Mouse (Mus musculus) embryonic facial prominence, embryonic 11.5 days (tissue): ENCODE results near the gene Barx1. TPM values are rescaled to one million over a fixed set of nuclear protein-coding genes. Genes with fewer than 3 reads are reported as not detected.

ENCODE experiments used
- ATAC-seq: fragments of 200-750 bp; cut with Nextera tagmentation; replicated peaks from 2 replicates; pipeline ENCODE4 v1.8.0; 2017; ENCODE audit warnings: low read depth; ENCODE audit not compliant: insufficient number of reproducible peaks, low FRiP score, low TSS enrichment
- DNase-seq: peaks from one replicate; pipeline ENCODE4 v3.0.0-alpha.2; 2015; ENCODE audit warnings: low spot score
- H3K27ac ChIP-seq: fragments of 300-500 bp; sonication (generic); replicated peaks from 2 replicates; pipeline ENCODE4 v1.5.1; 2014; ENCODE audit warnings: mild to moderate bottlenecking, low read depth, low read length, control low read depth
- H3K27me3 ChIP-seq: fragments of 300-500 bp; sonication (generic); 2 replicates; pipeline ENCODE4 v1.6.1; 2014; ENCODE audit warnings: mild to moderate bottlenecking, low read length, moderate library complexity, mixed read lengths; ENCODE audit not compliant: control insufficient read depth, insufficient read depth
- H3K36me3 ChIP-seq: fragments of 300-500 bp; sonication (generic); replicated peaks from 2 replicates; pipeline ENCODE4 v1.6.1; 2014; ENCODE audit warnings: low read depth, mild to moderate bottlenecking, low read length, moderate library complexity, mixed read lengths; ENCODE audit not compliant: control insufficient read depth, insufficient read depth
- H3K4me1 ChIP-seq: fragments of 300-500 bp; sonication (generic); 2 replicates; pipeline ENCODE4 v1.6.1; 2014; ENCODE audit warnings: low read length, mixed read lengths; ENCODE audit not compliant: control insufficient read depth, insufficient read depth
- H3K4me2 ChIP-seq: fragments of 300-500 bp; sonication (generic); 2 replicates; pipeline ENCODE4 v1.6.1; 2014; ENCODE audit warnings: low read depth, mild to moderate bottlenecking, control low read depth, low read length, moderate library complexity
- H3K4me3 ChIP-seq: fragments of 300-500 bp; sonication (generic); 2 replicates; pipeline ENCODE4 v1.5.1; 2014; ENCODE audit warnings: low read depth, low read length, control low read depth
- H3K9ac ChIP-seq: fragments of 300-500 bp; sonication (generic); replicated peaks from 2 replicates; pipeline ENCODE4 v1.6.1; 2014; ENCODE audit warnings: mild to moderate bottlenecking, control low read depth, low read length
- H3K9me3 ChIP-seq: fragments of 300-500 bp; sonication (generic); replicated peaks from 2 replicates; pipeline ENCODE4 v1.6.1; 2016; ENCODE audit warnings: mild to moderate bottlenecking, low read length, inconsistent platforms, mixed read lengths; ENCODE audit not compliant: control insufficient read depth
- WGBS: fragments of 180-500 bp; shearing (Covaris S2); extraction: QIAGEN DNeasy Blood & Tissue Kit; methylation state at CpG from one replicate; pipeline ENCODE4 v1.1.7; 2014; 5-methylcytosine and 5-hydroxymethylcytosine counted together
- polyA plus RNA-seq: library from polyadenylated mRNA; unstranded; fragments of >200 nt; fragmentation: Nextera tagmentation; extraction: Ambion mirVana; gene quantifications from 2 replicates; pipeline ENCODE4 v1.2.1, GENCODE M21; 2014

Gene Barx1
- polyA plus RNA-seq, 1 experiment from 2014 or later = 139 TPM

GRCm38 (mm10) chr13:48663988-48664339 is 1.2 kb downstream of the Barx1 start:
- H3K27me3 ChIP-seq = peaks cover 70% of the 10 kb centered on the region
- WGBS = 4% methylated on average over 7 of the region's 7 CpGs
- 0 out of 2 replicates have a peak overlapping the region, but pooled peaks have one; percentile 28 for H3K27ac ChIP-seq
- peak overlapping the region; percentile 83 for H3K9ac ChIP-seq
- H3K4me1 ChIP-seq = peaks cover 12% of the 10 kb centered on the region
- ATAC-seq (no peak), DNase-seq (no peak)
- H3K4me2 ChIP-seq = peak overlapping the region; percentile 86
- peak overlapping the region; percentile 60 for H3K4me3 ChIP-seq
- H3K36me3 ChIP-seq = no peaks in the 10 kb centered on the region
- no peaks in the 10 kb centered on the region for H3K9me3 ChIP-seq

- H3K36me3 ChIP-seq = no peaks in the 10 kb centered on the region
- peak overlapping the region; percentile 86 for H3K4me2 ChIP-seq
- H3K27ac ChIP-seq = no peak overlapping the region
- DNase-seq (no peak), ATAC-seq (no peak)
- H3K4me1 ChIP-seq = peaks cover 15% of the 10 kb centered on the region
- H3K4me3 ChIP-seq = peak overlapping the region; percentile 60
- 1% methylated on average over 39 of the region's 39 CpGs for WGBS
- no peaks in the 10 kb centered on the region for H3K9me3 ChIP-seq
- H3K27me3 ChIP-seq = peaks cover 74% of the 10 kb centered on the region
- peak overlapping the region; percentile 83 for H3K9ac ChIP-seq
These were observed 2.3 kb downstream of the Barx1 start for GRCm38 (mm10) chr13:48664916-48665655.

GRCm38 (mm10) chr13:48665656-48666597 is 3.1 kb downstream of the Barx1 start:
- WGBS = 2% methylated on average over 58 of the region's 58 CpGs
- no peak for DNase-seq
- peak overlapping the region; percentile 60 for H3K4me3 ChIP-seq
- H3K27ac ChIP-seq = no peak overlapping the region
- peak overlapping the region; percentile 83 for H3K9ac ChIP-seq
- no peaks in the 10 kb centered on the region for H3K9me3 ChIP-seq
- peak overlapping the region; percentile 86 for H3K4me2 ChIP-seq
- no peaks in the 10 kb centered on the region for H3K36me3 ChIP-seq
- ATAC-seq = no peak
- peaks cover 69% of the 10 kb centered on the region for H3K27me3 ChIP-seq
- peaks cover 15% of the 10 kb centered on the region for H3K4me1 ChIP-seq

GRCm38 (mm10) chr13:48667461-48667860 is 4.7 kb downstream of the Barx1 start:
- Histone ChIP-seq H3K9ac (no peak overlapping the region; the same call in 1 of the 2 replicates), H3K27me3 (peaks cover 61% of the 10 kb centered on the region), H3K4me1 (peaks cover 15% of the 10 kb centered on the region), H3K9me3 (no peaks in the 10 kb centered on the region), H3K4me3 (no peak overlapping the region), H3K27ac (no peak overlapping the region), H3K4me2 (peak overlapping the region; percentile 21), H3K36me3 (no peaks in the 10 kb centered on the region)
- ATAC-seq (no peak), DNase-seq (no peak)
- 1% methylated on average over 4 of the region's 4 CpGs for WGBS

- peak overlapping the region; percentile 29 for H3K4me3 ChIP-seq
- H3K4me2 ChIP-seq = peak overlapping the region; percentile 58
- peaks cover 13% of the 10 kb centered on the region for H3K4me1 ChIP-seq
- 1% methylated on average over 33 of the region's 33 CpGs for WGBS
- DNase-seq (no peak), ATAC-seq (no peak)
- H3K9ac ChIP-seq = peak overlapping the region; percentile 53
- peaks cover 57% of the 10 kb centered on the region for H3K27me3 ChIP-seq
- no peaks in the 10 kb centered on the region for H3K36me3 ChIP-seq
- peak overlapping the region; percentile 44 for H3K27ac ChIP-seq
- no peaks in the 10 kb centered on the region for H3K9me3 ChIP-seq
These were observed 5.5 kb downstream of the Barx1 start for GRCm38 (mm10) chr13:48668091-48668975.

- Histone ChIP-seq H3K9ac (peak overlapping the region; percentile 53), H3K27ac (peak overlapping the region; percentile 44), H3K4me3 (peak overlapping the region; percentile 29), H3K36me3 (no peaks in the 10 kb centered on the region), H3K4me2 (peak overlapping the region; percentile 58), H3K4me1 (peaks cover 13% of the 10 kb centered on the region), H3K9me3 (no peaks in the 10 kb centered on the region), H3K27me3 (peaks cover 54% of the 10 kb centered on the region)
- DNase-seq = no peak
- peak; percentile 41; the same call in 1 of the 2 replicates for ATAC-seq
- WGBS = under 1% methylated on average over 34 of the region's 34 CpGs
These were observed 6.3 kb downstream of the Barx1 start for GRCm38 (mm10) chr13:48668976-48669534.

GRCm38 (mm10) chr13:48672312-48672840 is 9.6 kb downstream of the Barx1 start:
- no peak; the same call in 1 of the 2 replicates for ATAC-seq
- Histone ChIP-seq H3K9me3 (no peaks in the 10 kb centered on the region), H3K9ac (0 out of 2 replicates have a peak overlapping the region, but pooled peaks have one; percentile 15), H3K36me3 (no peaks in the 10 kb centered on the region), H3K27me3 (peaks cover 28% of the 10 kb centered on the region), H3K4me1 (peaks cover 6% of the 10 kb centered on the region; the same call in 1 of the 2 replicates), H3K27ac (no peak overlapping the region), H3K4me3 (no peak overlapping the region), H3K4me2 (peak overlapping the region; percentile 8; the same call in 1 of the 2 replicates)
- WGBS = under 1% methylated on average over 24 of the region's 24 CpGs
- peak; percentile 72 for DNase-seq
